In genomic region chr17:24513609-24514008, GRCm38 (mm10) we compare ENCODE assay signal across 7 mouse cellular contexts. TPM values are rescaled to one million over a fixed set of nuclear protein-coding genes. Genes with fewer than 3 reads are reported as not detected.
DNase-seq lines count a peak whose midpoint lies in the region; TF ChIP-seq lines count a peak whose summit lies in the region.

No protein-coding gene starts in this region.

- 64% methylated on average over 5 of the region's 5 CpGs for WGBS in embryonic facial prominence, embryonic 10.5 days

- TF ChIP-seq POLR2A in CH12.LX (IDR thresholded peaks at IDR 0.05; ENCODE audit: low read depth, low read length), result no peak
- TF ChIP-seq POLR2A in MEL (IDR thresholded peaks at IDR 0.05; ENCODE audit: control insufficient read depth in 1 of 2, insufficient read depth in 1 of 2, low read depth in 1 of 2, low read length in 2 of 2, poor library complexity in 1 of 2), result no peak

- TF ChIP-seq EP300 in CH12.LX (IDR thresholded peaks at IDR 0.05; ENCODE audit: low read length), result no peak
- TF ChIP-seq EP300 in MEL (IDR thresholded peaks at IDR 0.05; ENCODE audit: low read depth in 1 of 2, low read length in 2 of 2), result no peak

- H3K4me1 ChIP-seq in CH12.LX (ENCODE audit: control insufficient read depth in 1 of 2, insufficient read depth in 2 of 2), result no peaks in the 10 kb centered on the region
- H3K4me1 ChIP-seq in MEL (ENCODE audit: control insufficient read depth in 1 of 2, insufficient read depth in 2 of 2, low read length in 2 of 2), result no peaks in the 10 kb centered on the region
- H3K4me1 ChIP-seq in embryonic facial prominence, embryonic 10.5 days, result no peaks in the 10 kb centered on the region

- H3K9me3 ChIP-seq in CH12.LX (replicated peaks; ENCODE audit: low read length) (no peaks in the 10 kb centered on the region), MEL (replicated peaks; ENCODE audit: insufficient read depth, low read length) (no peaks in the 10 kb centered on the region)
- H3K9me3 ChIP-seq in embryonic facial prominence, embryonic 10.5 days, result no peaks in the 10 kb centered on the region

- H3K27ac ChIP-seq in CH12.LX (ENCODE audit: insufficient read depth, low read depth) (no peak overlapping the region), MEL (ENCODE audit: control insufficient read depth, low read depth, low read length) (no peak overlapping the region)
- H3K27ac ChIP-seq in embryonic facial prominence, embryonic 10.5 days (replicated peaks), result no peak overlapping the region

- H3K4me2 ChIP-seq in CH12.LX (ENCODE audit: insufficient read depth, low read depth, poor library complexity, severe bottlenecking), result no peak overlapping the region

- TF ChIP-seq RAD21 in CH12.LX (IDR thresholded peaks at IDR 0.05; ENCODE audit: low read depth, low read length) (peak; percentile 43), MEL (IDR thresholded peaks at IDR 0.05; ENCODE audit: low read depth, low read length) (peak; percentile 34)

- no peak overlapping the region for H3K4me3 ChIP-seq in CH12.LX (replicated peaks in 1 of 3; ENCODE audit: low read depth in 2 of 3, low read length in 2 of 3, poor library complexity in 1 of 3)
- no peak overlapping the region for H3K4me3 ChIP-seq in MEL (ENCODE audit: control insufficient read depth in 1 of 2, insufficient read depth in 1 of 2, low read depth in 2 of 2, low read length in 2 of 2)
- H3K4me3 ChIP-seq in embryonic facial prominence, embryonic 10.5 days, result peak overlapping the region; percentile 14; the same call in 1 of the 2 replicates

- TF ChIP-seq CTCF in CH12.LX (conservative IDR thresholded peaks at IDR 0.05 in 1 of 2, IDR thresholded peaks at IDR 0.05 in 1 of 2; ENCODE audit: low read depth in 2 of 2, low read length in 2 of 2), result peak; percentile 21 to 58; a peak in 2 of 4 replicates
- peak; percentile 51 to 62 (median 55) for TF ChIP-seq CTCF in MEL (IDR thresholded peaks at IDR 0.05 in 2 of 3, conservative IDR thresholded peaks at IDR 0.05 in 1 of 3; ENCODE audit: control insufficient read depth in 1 of 3, insufficient read depth in 1 of 3, low read depth in 2 of 3, low read length in 3 of 3, poor library complexity in 1 of 3, severe bottlenecking in 1 of 3)

- in situ Hi-C loops in CH12.LX (cut with MboI; ENCODE audit: low pct_ligation_motif_present, low pct_unique_long_range_greater_than_20kb, low sequenced_read_pairs), result no loop called here

- H3K79me2 ChIP-seq in CH12.LX (replicated peaks; ENCODE audit: control insufficient read depth, extremely low read depth, insufficient read depth, poor library complexity, severe bottlenecking) (no peaks in the 10 kb centered on the region), MEL (ENCODE audit: control insufficient read depth, insufficient read depth, low read length, poor library complexity) (no peaks in the 10 kb centered on the region)

- DNase-seq in CH12.LX (ENCODE audit: extremely low read depth) (peak; percentile 27), MEL (ENCODE audit: low read depth, low spot score) (peak; percentile 51)
- DNase-seq in embryonic facial prominence, embryonic 10.5 days (ENCODE audit: low spot score), result peak; percentile 60
- DNase-seq in heart, postnatal 4 days, result peak; percentile 73
- peak; percentile 76 for DNase-seq in layer of hippocampus, adult 11-12 months (ENCODE audit: low spot score)
- peak; percentile 81 for DNase-seq in lung, postnatal 10 days
- peak; percentile 63 for DNase-seq in right cerebral cortex, postnatal 4 days

- H3K36me3 ChIP-seq in CH12.LX (replicated peaks in 1 of 2; ENCODE audit: control insufficient read depth in 1 of 2, insufficient read depth in 1 of 2, low read length in 1 of 2) (peaks cover 90 to 98% of the 10 kb centered on the region in 2 experiments), MEL (ENCODE audit: control insufficient read depth in 1 of 2, insufficient read depth in 2 of 2, low read length in 2 of 2) (peaks cover 0 to 7% of the 10 kb centered on the region in 2 experiments; a peak in 1 of 4 replicates)
- H3K36me3 ChIP-seq in embryonic facial prominence, embryonic 10.5 days (replicated peaks), result peaks cover 100% of the 10 kb centered on the region

- H3K27me3 ChIP-seq in CH12.LX (replicated peaks), result no peaks in the 10 kb centered on the region
- no peaks in the 10 kb centered on the region for H3K27me3 ChIP-seq in MEL (ENCODE audit: control insufficient read depth in 1 of 2, insufficient read depth in 2 of 2, low read length in 2 of 2)
- H3K27me3 ChIP-seq in embryonic facial prominence, embryonic 10.5 days (replicated peaks; ENCODE audit: low read depth, poor library complexity, severe bottlenecking), result no peaks in the 10 kb centered on the region

- no peak overlapping the region for H3K9ac ChIP-seq in CH12.LX (ENCODE audit: insufficient read depth, low read depth)
- no peak overlapping the region for H3K9ac ChIP-seq in MEL (ENCODE audit: control insufficient read depth, low read depth, low read length, poor library complexity, severe bottlenecking)

- dilution Hi-C loops in CH12.LX (cut with MboI; ENCODE audit: extremely low pct_ligation_motif_present, extremely low pct_unique_long_range_greater_than_20kb, low sequenced_read_pairs), result no loop called here

TF ChIP-seq in CH12.LX, 34 proteins besides CTCF, POLR2A, EP300 and RAD21:
- peak; percentile 36 for TF ChIP-seq SMC3 (IDR thresholded peaks at IDR 0.05; ENCODE audit: low read depth, low read length)
- no peak for TF ChIP-seq NRF1 (IDR thresholded peaks at IDR 0.05; ENCODE audit: low read depth, low read length)
- no peak for TF ChIP-seq CHD2 (IDR thresholded peaks at IDR 0.05; ENCODE audit: low read length)
- TF ChIP-seq TBP (conservative IDR thresholded peaks at IDR 0.05; ENCODE audit: low read depth, low read length), result no peak
TF ChIP-seq in CH12.LX: peak in this region for 1.

TF ChIP-seq in MEL, 35 proteins besides CTCF, POLR2A, EP300 and RAD21:
- TF ChIP-seq SIN3A (IDR thresholded peaks at IDR 0.05; ENCODE audit: low read length), result no peak
- TF ChIP-seq SMC3 (IDR thresholded peaks at IDR 0.05; ENCODE audit: low read depth, low read length), result peak; percentile 44
- no peak for TF ChIP-seq ZMIZ1 (IDR thresholded peaks at IDR 0.05; ENCODE audit: low read depth, low read length)
- no peak for TF ChIP-seq USF2 (IDR thresholded peaks at IDR 0.05; ENCODE audit: borderline replicate concordance in 1 of 2, insufficient read depth in 1 of 2, low read depth in 1 of 2, low read length in 2 of 2)
- no peak for TF ChIP-seq ELF1 (IDR thresholded peaks at IDR 0.05; ENCODE audit: low read depth, low read length)
TF ChIP-seq in MEL: peak in this region for 1.

RNA-seq across cellular contexts. Expression of gene Traf7, which starts 14.1 kb away (rescaled TPM):
- total RNA-seq in CH12.LX (2012; rRNA removed) (122 and 127 TPM in 2 replicates), CH12.LX (2014; rRNA removed) (109 and 114 TPM in 2 replicates), MEL (2012; rRNA removed) (118 and 121 TPM in 2 replicates)
- polyA plus RNA-seq in CH12.LX (2012; ENCODE audit: insufficient read length, low read depth) (167 and 176 TPM in 2 replicates), MEL (2012; ENCODE audit: insufficient read depth in 1 of 2, insufficient read length in 2 of 2, low read depth in 1 of 2, low replicate concordance in 2 of 2, missing spikeins in 1 of 2) (100 to 1,000 TPM in 1 of 2 experiments, not detected in 1; 261 TPM)
- polyA plus RNA-seq in embryonic facial prominence, embryonic 10.5 days (2016; fragmentation: Nextera tagmentation; extraction: Ambion mirVana), result 116 and 121 TPM in 2 replicates
- 100 to 1,000 TPM in 1 of 2 experiments, 10 to 100 TPM in 1; 97.6 to 106 TPM for total RNA-seq in heart, postnatal 4 days (2021)

RNA-seq across cellular contexts. Expression of gene Rab26, which starts 20.4 kb away (rescaled TPM):
- total RNA-seq in CH12.LX (2012; rRNA removed) (1.3 and 2.2 TPM in 2 replicates), CH12.LX (2014; rRNA removed) (0.36 TPM in 1 of 2 replicates, not detected in the other), MEL (2012; rRNA removed) (0.89 and 1.0 TPM in 2 replicates)
- polyA plus RNA-seq in CH12.LX (2012; ENCODE audit: insufficient read length, low read depth) (0.40 and 0.74 TPM in 2 replicates), MEL (2012; ENCODE audit: insufficient read depth in 1 of 2, insufficient read length in 2 of 2, low read depth in 1 of 2, low replicate concordance in 2 of 2, missing spikeins in 1 of 2) (1 to 10 TPM in 1 of 2 experiments, not detected in 1; 1.1 TPM)
- polyA plus RNA-seq in embryonic facial prominence, embryonic 10.5 days (2016; fragmentation: Nextera tagmentation; extraction: Ambion mirVana), result 2.6 TPM in 2 replicates
- under 1 TPM; 0.27 to 0.38 TPM for total RNA-seq in heart, postnatal 4 days (2021)

RNA-seq across cellular contexts. Expression of gene Caskin1, which starts 25.2 kb away (rescaled TPM):
- total RNA-seq in CH12.LX (2012; rRNA removed) (0.08 and 0.21 TPM in 2 replicates), CH12.LX (2014; rRNA removed) (not detected in 2 replicates), MEL (2012; rRNA removed) (0.04 and 0.07 TPM in 2 replicates)
- polyA plus RNA-seq in CH12.LX (2012; ENCODE audit: insufficient read length, low read depth) (0.71 and 0.80 TPM in 2 replicates), MEL (2012; ENCODE audit: insufficient read depth in 1 of 2, insufficient read length in 2 of 2, low read depth in 1 of 2, low replicate concordance in 2 of 2, missing spikeins in 1 of 2) (under 1 TPM in 1 of 2 experiments, not detected in 1; 0.38 TPM)
- polyA plus RNA-seq in embryonic facial prominence, embryonic 10.5 days (2016; fragmentation: Nextera tagmentation; extraction: Ambion mirVana), result 3.1 and 3.9 TPM in 2 replicates
- under 1 TPM; 0.34 to 0.91 TPM for total RNA-seq in heart, postnatal 4 days (2021)

RNA-seq across cellular contexts. Expression of gene Mlst8, which starts 34.7 kb away (rescaled TPM):
- 10.0 and 13.6 TPM in 2 replicates for total RNA-seq in CH12.LX (2012; rRNA removed)
- total RNA-seq in CH12.LX (2014; rRNA removed), result 10.9 and 14.0 TPM in 2 replicates
- polyA plus RNA-seq in CH12.LX (2012; ENCODE audit: insufficient read length, low read depth), result 21.8 and 24.7 TPM in 2 replicates
- total RNA-seq in MEL (2012; rRNA removed), result 28.5 and 35.4 TPM in 2 replicates
- polyA plus RNA-seq in MEL (2012; ENCODE audit: insufficient read depth in 1 of 2, insufficient read length in 2 of 2, low read depth in 1 of 2, low replicate concordance in 2 of 2, missing spikeins in 1 of 2), result 10 to 100 TPM in 1 of 2 experiments, not detected in 1; 57.3 TPM
- 37.5 and 39.0 TPM in 2 replicates for polyA plus RNA-seq in embryonic facial prominence, embryonic 10.5 days (2016; fragmentation: Nextera tagmentation; extraction: Ambion mirVana)
- 10 to 100 TPM; 14.9 to 16.3 TPM for total RNA-seq in heart, postnatal 4 days (2021)

RNA-seq across cellular contexts. Expression of gene Pkd1, which starts 36.0 kb away (rescaled TPM):
- total RNA-seq in CH12.LX (2012; rRNA removed), result 11.1 and 13.4 TPM in 2 replicates
- 2.7 and 2.8 TPM in 2 replicates for total RNA-seq in CH12.LX (2014; rRNA removed)
- 7.5 and 8.3 TPM in 2 replicates for polyA plus RNA-seq in CH12.LX (2012; ENCODE audit: insufficient read length, low read depth)
- total RNA-seq in MEL (2012; rRNA removed), result 10.3 and 10.6 TPM in 2 replicates
- 10 to 100 TPM in 1 of 2 experiments, not detected in 1; 10.7 TPM for polyA plus RNA-seq in MEL (2012; ENCODE audit: insufficient read depth in 1 of 2, insufficient read length in 2 of 2, low read depth in 1 of 2, low replicate concordance in 2 of 2, missing spikeins in 1 of 2)
- 14.9 and 16.3 TPM in 2 replicates for polyA plus RNA-seq in embryonic facial prominence, embryonic 10.5 days (2016; fragmentation: Nextera tagmentation; extraction: Ambion mirVana)
- total RNA-seq in heart, postnatal 4 days (2021), result 10 to 100 TPM; 50.1 to 52.6 TPM

Comparison
In these comparisons a context has a peak if more than half of its experiments do, and no peak if none do; other contexts are left out.
1. DNase-seq: peak in every context shown above with its lines; median percentile 81 in lung, postnatal 10 days; 76 in layer of hippocampus, adult 11-12 months; 73 in heart, postnatal 4 days; 63 in right cerebral cortex, postnatal 4 days; 60 in embryonic facial prominence, embryonic 10.5 days; 51 in MEL; 27 in CH12.LX.
2. Of the 35 proteins assayed by ChIP-seq in both MEL and CH12.LX: peak only in MEL: none; only in CH12.LX: none; in both: CTCF, RAD21 and SMC3; in neither: 32.